Mouse (Mus musculus) bone marrow macrophage, adult 2 months (primary cell): ENCODE results near the gene Pnpla6. TPM values are rescaled to one million over a fixed set of nuclear protein-coding genes. Genes with fewer than 3 reads are reported as not detected.

ENCODE experiments used
- H3K27ac ChIP-seq: 2 replicates; pipeline ENCODE4 v1.5.1; 2012; ENCODE audit warnings: low read depth, low read length; ENCODE audit not compliant: insufficient read depth
- H3K4me1 ChIP-seq: 2 replicates; pipeline ENCODE4 v1.6.1; 2012; ENCODE audit warnings: low read length; ENCODE audit not compliant: control insufficient read depth, insufficient read depth
- H3K4me3 ChIP-seq: 2 replicates; pipeline ENCODE4 v1.5.1; 2012; ENCODE audit warnings: mild to moderate bottlenecking, low read length, moderate library complexity; ENCODE audit not compliant: insufficient read depth
- CTCF ChIP-seq: IDR thresholded peaks from 2 replicates; pipeline ENCODE4 v1.5.1; 2012; ENCODE audit warnings: low read depth, mild to moderate bottlenecking, low read length, moderate library complexity
- POLR2A ChIP-seq: IDR thresholded peaks from 2 replicates; pipeline ENCODE4 v1.6.1; 2012; ENCODE audit warnings: mild to moderate bottlenecking, low read depth, low read length, borderline replicate concordance
- polyA plus RNA-seq: library from polyadenylated mRNA; stranded (reverse); fragments of >200 nt; gene quantifications from 2 replicates; pipeline ENCODE4 v1.2.4, GENCODE M21; 2012; ENCODE audit not compliant: missing spikeins, insufficient read depth, insufficient read length

Gene Pnpla6
- polyA plus RNA-seq, 1 experiment = 36.0 TPM

DNA sequence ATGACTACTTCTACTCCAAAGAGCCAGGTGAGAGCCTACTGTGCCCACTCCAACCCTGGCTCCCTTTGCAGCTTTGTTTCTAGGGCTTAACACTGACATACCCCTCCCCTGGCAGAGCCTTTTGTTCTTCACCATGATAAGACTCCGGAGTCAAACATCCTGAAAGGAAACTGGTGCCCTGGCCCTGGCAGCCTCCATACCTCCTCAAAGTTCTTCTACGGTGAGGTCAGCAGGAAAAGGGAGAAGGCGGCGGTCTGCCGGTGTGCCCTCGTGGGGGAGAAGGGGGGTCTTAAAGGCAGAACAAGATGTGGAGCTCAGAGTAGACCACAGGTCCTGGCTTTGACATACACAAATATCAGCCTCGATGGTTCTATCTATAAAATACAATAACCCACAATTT lies 31.6 kb upstream of the Pnpla6 start:
- no peak for TF ChIP-seq CTCF
- TF ChIP-seq POLR2A = no peak
- H3K4me1 ChIP-seq = peaks cover 5% of the 10 kb centered on the region
- no peak overlapping the region for H3K4me3 ChIP-seq
- no peak overlapping the region for H3K27ac ChIP-seq

GRCm38 (mm10) chr8:3485192-3485591 lies 30.0 kb upstream of the Pnpla6 start:
- peaks cover 5% of the 10 kb centered on the region for H3K4me1 ChIP-seq
- no peak overlapping the region for H3K27ac ChIP-seq
- TF ChIP-seq POLR2A (no peak), CTCF (no peak)
- no peak overlapping the region for H3K4me3 ChIP-seq

DNA sequence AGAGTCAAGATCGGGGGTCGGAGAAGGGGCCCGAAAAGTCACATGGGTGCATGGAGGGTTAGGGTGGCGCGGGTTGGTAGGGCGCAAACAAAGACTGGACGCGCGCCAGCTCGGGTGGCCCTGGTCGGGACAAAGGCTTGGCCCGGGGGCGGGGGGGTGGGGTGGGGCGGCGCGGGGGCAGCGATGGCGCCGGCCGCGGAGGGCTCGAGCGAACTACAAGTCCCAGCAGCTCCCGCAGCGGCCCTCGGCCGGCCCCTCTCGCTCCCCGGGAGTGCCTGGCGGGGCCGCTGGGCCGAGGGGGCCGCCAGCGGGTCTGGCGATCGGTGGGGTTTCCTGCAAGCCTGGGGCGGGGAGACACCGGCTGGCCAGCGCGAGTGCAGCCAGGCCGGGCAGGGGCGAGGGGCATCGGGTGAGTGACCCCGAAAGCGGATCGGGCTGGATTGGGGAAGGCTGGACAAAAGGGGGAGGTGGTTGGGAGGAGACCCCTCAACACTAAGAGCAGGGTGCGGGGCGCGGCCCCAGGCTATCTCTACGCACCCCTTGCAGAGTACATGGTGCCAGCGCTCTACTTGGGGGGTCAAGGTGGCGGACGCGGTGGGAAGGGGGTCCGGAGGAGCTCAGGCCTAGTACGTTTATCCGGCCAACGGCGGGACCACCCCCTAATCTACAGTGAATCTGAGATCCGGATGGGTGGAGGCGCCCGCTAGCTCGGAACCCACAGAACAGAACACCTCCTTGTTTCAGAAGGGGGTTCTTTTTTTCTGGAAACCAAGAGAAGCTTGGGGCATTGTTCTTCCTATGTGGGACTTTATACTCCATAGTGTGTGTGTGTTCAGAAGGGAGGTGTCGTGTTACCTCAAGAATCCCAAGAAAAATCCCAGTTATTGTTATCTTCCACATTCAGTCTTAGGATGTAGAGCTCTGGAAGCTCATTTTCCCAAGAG lies 22.0 kb upstream of the Pnpla6 start, which contains the start of gene Zfp358:
Gene Zfp358 (plus strand): TSS at position 238 of the 944 bp plus-strand sequence.
- Histone ChIP-seq H3K4me3 (peak within 1 kb of the TSS; percentile 90), H3K4me1 (peaks cover 4% of the 10 kb centered on the region), H3K27ac (no peak within 1 kb of the TSS)
- TF ChIP-seq POLR2A = no peak
- no peak for TF ChIP-seq CTCF

DNA sequence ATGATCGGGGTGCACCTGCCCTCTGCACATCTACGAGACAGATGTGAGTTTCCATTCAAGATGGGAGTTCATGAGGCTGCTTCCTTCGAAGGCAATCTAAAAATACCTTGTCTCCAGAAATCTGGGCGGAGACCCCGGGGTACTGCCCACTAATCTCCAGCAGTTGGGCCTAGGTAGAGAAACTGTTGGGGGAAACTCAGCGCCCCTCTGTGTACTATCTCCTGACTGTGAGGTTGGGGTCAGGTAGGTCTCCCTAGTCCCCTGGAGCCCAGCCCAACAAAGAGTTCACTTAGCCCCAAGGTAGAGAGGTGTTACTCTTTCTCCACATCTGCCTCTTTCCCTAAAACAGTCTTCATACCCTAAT lies 21.4 kb upstream of the Pnpla6 start:
- Histone ChIP-seq H3K27ac (no peak overlapping the region), H3K4me3 (peak overlapping the region; percentile 90), H3K4me1 (peaks cover 4% of the 10 kb centered on the region)
- TF ChIP-seq CTCF = no peak
- TF ChIP-seq POLR2A = no peak

- Histone ChIP-seq H3K4me1 (peaks cover 7% of the 10 kb centered on the region), H3K27ac (no peak overlapping the region), H3K4me3 (no peak overlapping the region)
- TF ChIP-seq POLR2A (no peak), CTCF (no peak)
Measured at GRCm38 (mm10) chr8:3495578-3496427, 19.4 kb upstream of the Pnpla6 start.

DNA sequence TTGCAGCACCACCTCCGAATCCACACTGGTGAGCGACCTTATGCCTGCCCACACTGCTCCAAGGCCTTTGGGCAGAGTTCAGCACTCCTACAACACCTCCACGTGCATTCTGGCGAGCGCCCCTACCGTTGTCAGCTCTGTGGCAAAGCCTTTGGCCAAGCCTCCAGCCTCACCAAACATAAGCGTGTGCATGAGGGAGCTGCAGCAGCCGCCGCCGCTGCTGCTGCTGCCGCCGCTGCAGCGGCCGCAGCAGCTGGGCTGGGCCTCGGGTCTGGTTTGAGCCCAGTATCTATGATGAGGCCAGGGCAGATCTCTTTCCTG lies 18.8 kb upstream of the Pnpla6 start:
- TF ChIP-seq POLR2A (no peak), CTCF (no peak)
- H3K4me1 ChIP-seq = peaks cover 11% of the 10 kb centered on the region
- H3K27ac ChIP-seq = no peak overlapping the region
- no peak overlapping the region for H3K4me3 ChIP-seq

DNA sequence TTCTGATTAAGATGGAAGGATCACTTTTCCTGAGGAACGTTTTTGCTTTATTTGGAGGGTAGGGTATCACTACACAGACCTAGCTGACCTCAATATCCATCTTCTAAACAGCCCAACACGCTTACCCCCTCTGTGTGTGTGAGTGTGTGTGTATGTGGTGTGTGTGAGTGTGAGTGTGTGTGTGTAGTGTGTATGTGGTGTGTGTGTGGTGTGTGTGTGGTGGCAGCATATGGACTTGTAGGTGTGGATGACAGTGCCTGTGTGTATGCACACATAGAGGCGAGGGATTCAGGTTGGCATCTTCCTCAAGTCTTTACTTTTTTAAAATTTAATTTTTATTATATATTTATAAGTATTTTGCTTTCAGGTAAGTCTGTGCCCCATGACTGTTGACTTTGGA lies 16.6 kb upstream of the Pnpla6 start:
- H3K27ac ChIP-seq = no peak overlapping the region
- peaks cover 20% of the 10 kb centered on the region for H3K4me1 ChIP-seq
- no peak for TF ChIP-seq CTCF
- TF ChIP-seq POLR2A = no peak
- no peak overlapping the region for H3K4me3 ChIP-seq

- TF ChIP-seq POLR2A (no peak), CTCF (no peak)
- Histone ChIP-seq H3K27ac (peak overlapping the region; percentile 77), H3K4me3 (peak overlapping the region; percentile 62), H3K4me1 (peaks cover 20% of the 10 kb centered on the region)
Measured at GRCm38 (mm10) chr8:3499751-3500150, 15.4 kb upstream of the Pnpla6 start.

DNA sequence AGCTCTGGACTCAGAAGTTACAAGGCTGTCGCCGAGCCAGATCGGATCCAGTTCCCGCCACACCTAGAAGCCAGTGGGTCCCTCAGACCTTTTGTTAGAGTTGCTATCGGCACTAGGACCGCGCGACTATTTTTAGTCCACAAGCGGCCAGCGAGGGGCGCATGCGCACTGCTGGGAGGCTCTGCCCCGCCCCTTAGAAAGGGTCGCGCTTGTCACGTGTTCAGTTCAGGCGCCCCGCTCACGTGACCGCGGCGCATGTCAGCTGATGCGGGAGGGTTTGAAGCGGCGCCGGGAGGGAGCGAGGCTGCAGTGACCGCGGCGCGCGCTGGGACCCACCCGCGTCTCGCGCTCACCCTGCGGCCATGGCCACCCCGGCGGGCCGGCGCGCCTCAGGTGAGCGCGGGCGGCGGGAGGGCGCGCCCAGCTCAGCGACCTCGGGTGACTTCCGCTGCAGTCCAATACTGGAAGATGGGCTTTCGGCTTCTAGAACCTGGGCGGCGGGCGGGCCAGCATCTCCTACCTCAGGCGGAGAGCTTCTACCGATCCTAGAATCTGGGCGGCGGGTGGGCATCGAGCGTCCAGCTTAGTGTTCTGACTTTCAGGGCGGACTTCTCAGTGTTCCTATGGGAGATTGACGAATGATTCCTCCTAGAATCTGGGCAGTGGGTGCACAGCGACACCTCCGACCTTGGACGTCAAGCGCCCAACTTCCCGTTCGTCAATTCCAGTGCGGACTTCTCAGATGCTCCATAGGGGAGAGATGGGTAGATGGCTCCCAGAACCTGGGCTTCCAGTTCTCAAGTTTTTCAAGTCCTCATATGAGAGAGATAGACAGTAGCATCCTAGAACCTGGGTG lies 14.7 kb upstream of the Pnpla6 start, which contains the start of gene Mcoln1:
Gene Mcoln1 (plus strand): TSS at position 223 of the 856 bp plus-strand sequence.
- Histone ChIP-seq H3K27ac (peak within 1 kb of the TSS; percentile 77), H3K4me3 (peak within 1 kb of the TSS; percentile 88), H3K4me1 (peaks cover 20% of the 10 kb centered on the region)
- TF ChIP-seq POLR2A (no peak), CTCF (peak; percentile 22; the same call in 1 of the 2 replicates)
